Mouse (Mus musculus): ENCODE data around the gene Macf1.
"Not testable (repeated sequence)": the region's sequence is repeated elsewhere in the genome, so short reads cannot be mapped to it uniquely, and the experiment has no call there.

- TF ChIP-seq POLR2AphosphoS5 (IDR thresholded peaks at IDR 0.05; ENCODE audit: insufficient replicate concordance, low read depth, low read length); CTCF (IDR thresholded peaks at IDR 0.05; ENCODE audit: low read depth, low read length); GATA1 (IDR thresholded peaks at IDR 0.05; ENCODE audit: borderline replicate concordance, low read length); TAL1 (conservative IDR thresholded peaks at IDR 0.05; ENCODE audit: low read depth, low read length); GATA2 (IDR thresholded peaks at IDR 0.05; ENCODE audit: borderline replicate concordance, low read depth, low read length): not testable (repeated sequence)
Measured at GRCm38 (mm10) chr4:123632116-123632515, 52.0 kb downstream of the Macf1 start.
